Mouse (Mus musculus) embryonic fibroblast, embryonic 13.5 days (primary cell): ENCODE measurements around the gene Atl3. TPM values are rescaled to one million over a fixed set of nuclear protein-coding genes. Genes with fewer than 3 reads are reported as not detected.
"Not testable (repeated sequence)": the region's sequence is repeated elsewhere in the genome, so short reads cannot be mapped to it uniquely, and the experiment has no call there.

Experiments used
- H3K27ac ChIP-seq: 2 replicates; pipeline ENCODE4 v1.5.1; 2012; ENCODE audit warnings: low read length, control low read depth, inconsistent platforms; ENCODE audit not compliant: insufficient read depth
- H3K4me1 ChIP-seq: 2 replicates; pipeline ENCODE4 v1.6.1; 2011; ENCODE audit warnings: low read length; ENCODE audit not compliant: control insufficient read depth, insufficient read depth
- H3K4me3 ChIP-seq: 2 replicates; pipeline ENCODE4 v1.5.1; 2011; ENCODE audit warnings: mild to moderate bottlenecking, control low read depth, low read length; ENCODE audit not compliant: insufficient read depth
- CTCF ChIP-seq: IDR thresholded peaks from 2 replicates; pipeline ENCODE4 v1.5.1; 2011; ENCODE audit warnings: mild to moderate bottlenecking, control low read depth, low read length, moderate library complexity, borderline replicate concordance; ENCODE audit not compliant: insufficient read depth
- POLR2A ChIP-seq: IDR thresholded peaks from 2 replicates; pipeline ENCODE4 v1.6.1; 2011; ENCODE audit warnings: low read depth, mild to moderate bottlenecking, control low read depth, low read length, moderate library complexity
- polyA plus RNA-seq: library from polyadenylated mRNA; stranded (reverse); fragments of >200 nt; gene quantifications from 2 replicates; pipeline ENCODE4 v1.2.4, GENCODE M21; 2011; ENCODE audit warnings: low read depth; ENCODE audit not compliant: missing spikeins, insufficient read length

The Atl3 gene
- polyA plus RNA-seq, 1 experiment, result 162 TPM

DNA sequence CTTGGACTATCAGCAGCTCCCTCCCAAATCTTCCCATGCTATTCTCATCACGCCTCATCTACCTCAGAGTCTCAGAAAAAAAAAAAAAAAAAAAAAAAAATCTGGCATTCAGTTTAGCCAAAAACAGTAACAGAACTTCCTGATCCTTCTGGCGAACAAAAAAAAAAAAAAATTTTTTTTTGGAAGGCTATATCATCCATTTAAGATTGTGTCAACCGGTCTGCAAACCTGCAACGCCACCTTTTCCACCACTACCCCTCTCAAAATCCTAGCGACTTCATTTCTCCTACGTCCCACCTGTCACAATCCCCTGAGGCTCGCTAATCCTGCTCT, 11.6 kb upstream of the Atl3 start:
- Histone ChIP-seq H3K4me1 (no peaks in the 10 kb centered on the region; the same call in 1 of the 2 replicates), H3K4me3 (peak overlapping the region; percentile 85), H3K27ac (no peak overlapping the region)
- TF ChIP-seq POLR2A (no peak), CTCF (no peak)

DNA sequence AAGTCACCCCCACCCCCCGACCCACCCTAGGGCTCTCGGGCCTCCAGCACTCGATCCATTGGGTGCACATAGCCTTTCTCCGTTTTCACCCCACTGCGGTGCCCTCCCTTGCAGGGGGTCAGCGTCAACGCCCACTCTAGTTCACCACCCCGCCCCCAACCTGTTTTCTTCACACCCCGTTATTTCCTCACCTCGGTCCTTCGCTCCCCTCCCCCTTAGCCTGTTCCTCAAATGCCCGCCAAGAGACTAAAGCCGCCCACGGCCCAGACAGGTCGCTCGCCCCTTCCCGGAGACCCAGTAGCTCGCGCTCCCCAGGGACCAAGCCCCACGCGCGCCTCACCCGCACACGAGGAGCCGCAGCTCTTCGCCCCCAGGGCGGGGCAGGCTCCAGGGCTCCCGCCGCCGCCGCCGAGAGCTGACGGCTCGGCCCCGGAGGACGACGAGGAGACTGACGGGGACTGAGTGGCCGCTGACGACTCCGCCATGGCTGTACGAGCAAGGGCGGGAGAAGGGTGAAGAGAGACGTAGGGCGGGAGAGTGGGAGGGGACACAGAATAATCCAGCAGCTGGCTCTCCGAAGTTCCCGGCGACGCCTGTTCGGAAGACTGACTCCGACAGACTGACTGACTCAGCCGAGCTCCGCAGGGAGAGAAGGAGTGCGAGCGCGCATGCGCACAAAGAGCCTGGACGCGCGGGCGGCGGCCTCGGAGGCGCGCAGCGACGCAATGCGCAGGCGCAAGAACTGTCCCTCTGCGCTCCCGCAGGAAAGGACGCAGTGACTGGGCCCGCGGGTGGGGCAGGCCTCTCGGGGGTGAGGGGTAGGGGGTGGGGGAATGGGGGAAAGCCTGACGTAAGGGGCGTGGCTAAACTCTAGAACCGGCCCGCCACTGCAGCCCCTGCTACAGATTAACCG, 11.0 kb upstream of the Atl3 start, which contains the start of gene Rtn3:
Gene Rtn3 (minus strand): TSS at position 683 of the 913 bp plus-strand sequence.
- peaks cover 1% of the 10 kb centered on the region; the same call in 1 of the 2 replicates for H3K4me1 ChIP-seq
- peak within 1 kb of the TSS; percentile 90 for H3K27ac ChIP-seq
- H3K4me3 ChIP-seq, result peak within 1 kb of the TSS; percentile 85
- no peak for TF ChIP-seq CTCF
- peak; percentile 96 for TF ChIP-seq POLR2A

DNA sequence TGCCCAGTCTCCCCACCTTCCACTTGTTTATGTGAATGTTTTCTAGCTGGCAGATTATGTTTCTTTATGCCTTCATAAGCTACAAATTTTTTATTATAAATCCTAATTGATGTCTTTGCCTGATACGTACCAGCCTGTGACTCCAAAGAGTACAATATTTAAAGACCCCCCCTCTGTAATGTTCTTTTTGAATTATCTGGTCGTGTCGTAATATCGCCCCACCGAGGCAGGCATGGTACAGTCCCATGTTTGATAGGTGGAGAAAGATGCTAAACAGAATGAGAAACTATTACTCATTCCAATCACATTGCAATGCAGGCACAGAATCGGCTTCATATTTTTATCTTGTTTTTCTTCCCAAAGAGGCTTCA, 10.3 kb upstream of the Atl3 start:
- peak overlapping the region; percentile 12; the same call in 1 of the 2 replicates for H3K4me3 ChIP-seq
- TF ChIP-seq POLR2A, result 0 out of 2 replicates have a peak, but pooled peaks have one; percentile 18
- no peak for TF ChIP-seq CTCF
- H3K4me1 ChIP-seq, result peaks cover 2% of the 10 kb centered on the region; the same call in 1 of the 2 replicates
- peak overlapping the region; percentile 67 for H3K27ac ChIP-seq

DNA sequence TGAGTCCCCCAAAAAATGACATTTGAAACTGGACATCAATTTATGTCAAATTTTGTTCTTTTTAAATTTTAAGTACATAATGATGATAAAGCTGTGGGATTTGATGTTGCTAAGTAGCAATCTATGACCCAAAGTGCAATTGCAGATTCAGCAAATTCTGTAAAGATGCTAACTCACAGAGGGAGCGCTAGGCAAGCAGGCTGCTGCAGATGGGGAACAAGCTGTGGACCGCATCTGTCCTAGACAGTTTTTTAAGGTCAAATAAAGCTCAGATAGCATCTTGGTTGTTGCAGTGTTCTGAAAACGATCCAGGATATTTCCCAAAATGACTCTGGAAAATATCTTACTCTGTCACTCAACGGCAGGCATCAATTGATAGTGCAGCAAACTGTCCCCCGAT, 9.8 kb upstream of the Atl3 start:
- Histone ChIP-seq H3K4me1 (peaks cover 2% of the 10 kb centered on the region; the same call in 1 of the 2 replicates), H3K4me3 (no peak overlapping the region), H3K27ac (peak overlapping the region; percentile 67; the same call in 1 of the 2 replicates)
- TF ChIP-seq POLR2A, result no peak
- no peak for TF ChIP-seq CTCF

DNA sequence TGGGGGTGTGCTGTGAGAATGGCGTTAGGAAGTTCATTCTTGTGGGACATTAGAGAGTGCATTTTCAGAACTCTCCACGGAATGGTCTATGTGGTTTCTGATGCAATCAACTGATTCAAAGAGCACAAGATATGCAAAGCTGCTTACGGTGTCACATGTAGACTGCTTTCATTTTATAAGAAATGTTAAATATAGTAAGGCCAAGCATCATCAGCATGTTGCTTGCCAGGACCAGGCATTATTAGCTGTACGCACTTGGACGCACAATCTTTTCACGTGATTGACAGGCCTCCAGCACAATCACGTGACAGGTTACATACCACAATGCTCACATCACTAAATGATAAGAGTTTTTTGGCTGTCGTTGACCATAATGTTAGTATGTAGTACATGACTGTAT, 6.2 kb upstream of the Atl3 start:
- Histone ChIP-seq H3K4me1 (peaks cover 2% of the 10 kb centered on the region; the same call in 1 of the 2 replicates), H3K27ac (no peak overlapping the region; the same call in 1 of the 2 replicates), H3K4me3 (no peak overlapping the region)
- TF ChIP-seq POLR2A (no peak), CTCF (no peak)

DNA sequence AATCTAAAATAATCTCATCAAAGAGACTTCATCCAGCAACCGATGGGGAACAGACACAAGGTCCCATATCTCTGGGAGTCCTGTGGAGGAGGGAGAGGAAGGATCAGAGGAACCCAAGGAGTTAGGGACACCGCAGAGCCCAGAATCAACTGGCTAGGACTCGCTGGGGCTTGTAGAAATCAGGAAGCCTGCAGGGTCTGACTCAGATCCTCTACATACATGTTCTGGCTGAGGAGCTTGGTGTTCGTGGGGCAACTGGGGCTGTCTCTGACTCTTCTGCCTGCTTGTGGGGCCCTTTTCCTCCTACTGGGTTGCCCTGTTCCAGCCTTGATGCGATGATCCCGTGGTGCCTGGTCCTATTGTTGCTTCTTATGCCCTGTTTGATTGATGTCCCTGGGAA, 1.9 kb upstream of the Atl3 start:
- no peak overlapping the region for H3K27ac ChIP-seq
- H3K4me3 ChIP-seq, result no peak overlapping the region
- peaks cover 2% of the 10 kb centered on the region; the same call in 1 of the 2 replicates for H3K4me1 ChIP-seq
- TF ChIP-seq CTCF (no peak), POLR2A (no peak)

DNA sequence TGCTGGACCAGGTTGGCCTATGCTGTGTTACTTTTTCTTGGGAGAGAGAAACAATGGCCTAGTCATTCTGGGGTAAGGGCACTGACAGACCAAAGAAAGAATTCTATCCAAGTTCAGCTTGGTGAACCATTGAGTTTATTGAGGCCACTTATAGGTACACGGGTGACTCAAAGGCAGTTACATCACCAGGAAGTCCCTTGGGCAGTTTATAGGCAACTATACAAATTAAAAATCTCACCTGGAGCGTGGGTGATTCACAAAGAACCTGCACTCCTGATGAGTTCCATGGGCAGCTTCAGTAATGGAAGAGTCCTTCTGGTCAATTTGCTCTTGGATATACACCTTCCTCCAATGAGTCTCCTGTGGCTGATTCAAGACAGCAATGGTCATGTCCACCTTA, 1.2 kb upstream of the Atl3 start:
- TF ChIP-seq CTCF, result no peak
- no peak for TF ChIP-seq POLR2A
- H3K4me1 ChIP-seq, result peaks cover 2% of the 10 kb centered on the region; the same call in 1 of the 2 replicates
- H3K4me3 ChIP-seq, result no peak overlapping the region
- H3K27ac ChIP-seq, result no peak overlapping the region

DNA sequence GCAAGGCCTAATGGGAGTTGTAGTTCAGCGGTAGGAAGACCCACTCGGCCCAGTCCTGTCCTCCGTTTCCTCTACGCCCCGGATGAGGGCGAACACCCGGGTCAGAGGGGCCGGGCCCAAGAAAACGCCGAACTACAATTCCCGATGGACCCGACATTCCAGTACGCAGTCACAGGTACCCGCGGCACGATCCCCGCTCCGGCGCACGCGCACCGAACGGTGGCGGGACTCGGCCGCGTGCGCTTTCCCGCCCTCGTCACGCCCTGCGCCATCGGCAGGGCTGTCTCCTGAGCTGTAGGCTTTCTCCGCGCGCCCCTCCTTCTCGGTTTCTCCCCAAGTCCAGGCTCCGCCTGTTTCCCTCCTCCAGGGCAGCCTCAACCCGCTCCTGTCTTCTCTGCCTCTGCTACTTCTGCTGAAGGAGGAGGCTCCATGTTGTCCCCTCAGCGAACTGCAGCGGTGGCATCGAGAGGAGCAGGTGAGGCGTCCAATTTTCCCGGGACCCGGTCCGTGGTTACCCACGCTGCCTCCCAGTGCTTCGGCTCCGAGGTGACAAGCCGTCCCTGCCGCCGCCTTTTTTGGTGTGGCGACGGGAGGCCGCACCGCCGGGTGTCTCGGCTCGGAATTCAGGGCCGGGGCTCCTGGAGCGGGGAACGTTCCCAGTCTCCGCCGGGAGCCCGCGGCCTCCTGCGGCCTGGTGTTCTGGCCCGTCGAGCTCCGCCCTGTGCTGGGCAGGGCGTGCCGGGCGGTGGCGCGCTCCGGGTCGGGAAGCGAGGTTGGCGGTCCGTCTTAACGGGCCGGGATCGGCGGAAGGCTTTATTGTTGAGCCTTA, 561 bp downstream of the Atl3 start:
- peak overlapping the region; percentile 61 for H3K4me3 ChIP-seq
- TF ChIP-seq CTCF, result no peak
- TF ChIP-seq POLR2A, result peak; percentile 93
- no peaks in the 10 kb centered on the region for H3K4me1 ChIP-seq
- peak overlapping the region; percentile 95 for H3K27ac ChIP-seq

DNA sequence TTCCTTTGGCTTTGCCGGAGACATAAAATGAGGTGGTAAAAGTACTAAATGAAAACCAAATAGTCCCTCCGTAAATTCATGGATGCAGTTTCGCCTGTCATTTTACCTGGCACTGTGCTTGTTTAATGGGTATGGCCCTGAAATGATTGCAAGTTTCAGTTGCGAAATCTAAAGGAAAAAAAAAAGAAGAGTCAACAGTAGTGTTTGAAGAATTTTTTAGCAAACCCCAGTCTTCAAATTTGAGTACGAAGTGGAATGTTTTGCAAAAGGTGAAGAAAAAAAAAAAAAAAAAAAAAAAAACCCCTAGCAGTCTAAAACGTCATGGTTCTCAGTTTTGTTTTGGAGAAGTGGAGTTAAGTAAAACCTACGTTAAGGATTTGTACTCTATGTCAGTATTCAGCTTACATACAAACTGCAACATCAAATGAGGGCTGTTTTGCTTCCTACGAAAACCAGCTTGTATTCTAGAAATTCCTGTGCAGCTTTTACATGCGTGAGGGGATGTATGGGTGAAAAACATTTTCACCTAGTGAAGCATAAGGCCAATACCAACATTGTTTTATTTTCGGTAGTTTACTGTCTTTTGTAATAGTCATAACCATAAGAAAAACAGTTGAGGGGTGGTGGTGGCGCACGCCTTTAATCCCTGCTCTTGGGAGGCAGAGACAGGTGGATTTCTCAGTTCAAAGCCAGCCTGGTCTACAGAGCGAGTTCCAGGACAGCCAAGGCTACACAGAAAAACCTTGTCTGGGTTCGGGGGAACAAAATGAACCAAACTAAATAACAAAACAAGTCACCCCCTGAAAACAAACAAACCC, 1.6 kb downstream of the Atl3 start:
- Histone ChIP-seq H3K4me3 (peak overlapping the region; percentile 61), H3K27ac (peak overlapping the region; percentile 95; the same call in 1 of the 2 replicates), H3K4me1 (no peaks in the 10 kb centered on the region)
- TF ChIP-seq POLR2A (no peak), CTCF (no peak)

DNA sequence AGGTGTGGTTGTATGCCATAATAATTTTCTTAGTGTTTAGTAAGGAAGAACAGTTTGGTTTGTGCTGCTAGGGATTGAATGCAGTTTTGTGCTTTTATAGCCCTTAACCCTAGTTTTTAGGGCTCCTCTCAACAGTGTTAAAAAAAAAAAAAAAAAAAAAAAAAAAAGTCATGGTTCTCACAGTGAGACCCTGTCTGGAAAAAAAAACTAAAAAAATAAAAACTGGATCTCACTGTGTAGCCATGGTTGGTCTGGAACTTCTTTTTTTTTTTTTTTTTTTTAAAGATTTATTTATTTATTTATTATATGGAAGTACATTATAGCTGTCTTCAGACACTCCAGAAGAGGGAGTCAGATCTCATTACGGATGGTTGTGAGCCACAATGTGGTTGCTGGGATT, 2.2 kb downstream of the Atl3 start:
- H3K4me1 ChIP-seq, H3K27ac ChIP-seq: not testable (repeated sequence)
- peak overlapping the region; percentile 28; the same call in 1 of the 2 replicates for H3K4me3 ChIP-seq
